Mouse (Mus musculus) testis, adult 2 months (tissue): ENCODE data around the gene 2010109A12Rik.

Experiments
- CTCF ChIP-seq: fragments of 200-500 bp; IDR thresholded peaks from 2 replicates; pipeline ENCODE4 v1.5.1; 2012; ENCODE audit warnings: low read depth, mild to moderate bottlenecking, inconsistent platforms, low read length, moderate library complexity; ENCODE audit not compliant: control insufficient read depth, insufficient read depth, insufficient replicate concordance
- POLR2A ChIP-seq: fragments of 200-500 bp; IDR thresholded peaks from 2 replicates; pipeline ENCODE4 v1.6.1; 2012; ENCODE audit warnings: low read depth, mild to moderate bottlenecking, inconsistent platforms, low read length, moderate library complexity; ENCODE audit not compliant: control insufficient read depth

DNA sequence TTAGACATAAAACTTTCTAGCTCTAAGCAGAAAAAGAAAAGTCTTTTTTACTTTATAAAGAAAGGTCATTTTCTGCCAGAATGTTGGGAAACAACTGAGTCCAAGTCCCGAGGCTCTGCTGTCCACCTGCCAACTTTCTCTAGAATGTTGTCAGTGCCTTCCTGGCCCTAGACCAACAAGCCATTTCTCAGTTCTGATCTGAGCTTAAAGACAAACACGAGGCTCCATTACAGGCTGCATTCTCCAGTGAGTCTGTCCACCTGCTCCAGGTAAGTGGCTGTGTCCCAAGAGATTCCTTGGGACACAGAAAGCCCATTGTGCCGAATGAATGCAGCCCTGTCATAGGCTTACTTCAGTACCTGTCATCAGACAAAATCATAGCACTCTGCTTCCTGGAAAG, 15.3 kb downstream of the 2010109A12Rik start:
- TF ChIP-seq POLR2A (no peak), CTCF (no peak)
